Mouse (Mus musculus): ENCODE measurements at regions not wholly inside any gene's neighbourhood (a gene's known extent, or its start where the extent isn't known, plus 50 kb on each side); places are given as distances from the start of the nearest gene placed in this dataset.

DNA sequence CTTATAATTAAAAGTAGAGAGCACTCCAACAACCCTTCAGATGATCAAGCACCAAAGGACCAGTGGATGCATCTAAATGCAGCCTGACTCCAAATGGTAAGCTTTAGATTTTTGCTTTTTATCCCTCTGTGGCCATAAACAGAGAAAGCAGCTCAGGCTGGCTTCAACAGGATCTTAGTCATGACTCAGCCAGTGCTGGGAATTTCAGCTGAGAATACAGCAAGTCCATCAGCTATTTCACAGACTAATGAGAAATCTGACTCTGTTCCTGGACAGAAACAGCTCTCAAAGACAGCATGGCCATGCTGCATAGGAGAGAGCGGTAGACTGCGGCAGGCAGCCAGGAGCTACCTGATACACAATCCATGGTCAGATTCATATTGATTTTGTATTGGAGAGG is 1800.4 kb upstream of the 5930422O12Rik start:
- TF ChIP-seq CTCF (IDR thresholded peaks at IDR 0.05; ENCODE audit: low read depth, low read length), result no peak
- no peak for TF ChIP-seq POLR2A (IDR thresholded peaks at IDR 0.05; ENCODE audit: extremely low read depth, insufficient read depth, low read length)

Measured in liver, adult 2 months (tissue).